Mouse (Mus musculus) T-cell, adult 2 months (primary cell): Measurements from ENCODE around the gene Pdia5.

Source experiments
- DNase-seq: peaks from one replicate; pipeline ENCODE4 v3.0.0; 2022; ENCODE audit warnings: low spot score

Pdia5 gene

DNA sequence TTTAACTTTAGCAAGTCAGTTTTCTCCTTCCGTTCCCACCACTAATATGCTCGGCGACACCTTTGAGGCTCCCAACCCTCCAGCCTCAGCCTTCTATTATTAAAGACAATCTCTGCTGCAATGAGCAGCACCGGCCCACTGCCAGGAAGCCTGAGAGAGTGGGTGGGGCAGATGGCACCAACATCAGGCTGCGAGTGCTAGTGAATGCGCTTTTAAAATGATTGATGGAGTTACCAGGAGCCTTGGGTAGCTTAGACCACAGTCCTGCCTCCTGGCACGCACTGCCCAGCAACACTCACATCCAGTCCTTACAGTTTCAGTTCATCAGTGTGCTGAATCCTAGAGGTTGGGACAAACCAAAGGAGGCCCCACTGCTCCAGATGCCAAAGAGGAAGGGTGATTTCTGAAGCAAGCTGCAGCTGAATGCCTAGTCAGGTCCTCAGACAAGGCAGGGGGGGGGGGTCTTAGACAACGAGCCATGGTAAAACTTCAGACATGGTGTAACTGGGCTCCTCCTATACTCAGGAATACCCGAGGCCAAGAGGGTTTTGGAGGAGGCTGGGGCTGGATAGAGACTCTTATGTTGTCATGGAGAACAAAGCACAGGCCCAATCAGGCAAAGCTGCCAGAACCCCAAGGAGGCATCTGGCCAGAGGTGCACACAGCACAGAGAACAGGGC lies 49.2 kb downstream of the Pdia5 start:
- no peak for DNase-seq

DNA sequence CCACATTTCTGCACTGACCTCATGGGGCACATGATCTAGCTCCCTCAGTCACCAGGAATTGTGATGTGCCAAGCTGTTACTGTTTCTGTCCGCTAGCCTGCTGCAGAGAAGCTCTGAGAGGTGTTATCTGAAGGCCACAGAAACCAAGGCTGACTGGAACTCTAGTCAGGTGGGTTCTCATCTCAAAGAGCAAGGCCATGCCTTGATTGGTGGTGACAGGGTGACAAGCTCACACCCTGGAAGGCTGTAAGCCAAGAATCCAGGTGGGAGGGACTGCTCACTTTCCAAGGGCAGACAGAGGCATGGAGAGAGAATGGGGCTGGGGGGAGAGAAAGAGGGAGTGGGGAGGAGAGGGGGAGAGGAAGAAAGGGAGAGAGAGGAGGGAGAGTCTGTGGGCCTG lies 51.6 kb downstream of the Pdia5 start:
- DNase-seq, result no peak

DNA sequence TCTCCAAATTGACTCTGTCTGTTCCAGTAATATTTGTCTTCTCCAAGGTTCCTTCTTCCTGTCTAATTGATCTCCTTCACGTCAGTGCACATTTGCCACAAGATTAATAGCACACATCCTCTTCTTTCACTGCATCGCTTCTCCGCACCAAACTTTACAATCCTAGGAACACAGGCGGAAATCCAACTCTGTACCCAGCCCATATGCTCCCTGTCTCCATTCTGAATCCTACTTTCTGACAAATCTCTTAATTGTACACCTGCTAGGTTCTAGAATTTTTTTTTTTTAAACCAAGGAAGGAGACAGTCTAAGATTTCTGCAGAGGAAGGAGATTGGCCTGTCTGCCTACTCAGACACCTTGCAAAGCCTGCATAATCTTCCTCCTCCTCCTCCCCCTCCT lies 59.1 kb downstream of the Pdia5 start:
- no peak for DNase-seq

DNA sequence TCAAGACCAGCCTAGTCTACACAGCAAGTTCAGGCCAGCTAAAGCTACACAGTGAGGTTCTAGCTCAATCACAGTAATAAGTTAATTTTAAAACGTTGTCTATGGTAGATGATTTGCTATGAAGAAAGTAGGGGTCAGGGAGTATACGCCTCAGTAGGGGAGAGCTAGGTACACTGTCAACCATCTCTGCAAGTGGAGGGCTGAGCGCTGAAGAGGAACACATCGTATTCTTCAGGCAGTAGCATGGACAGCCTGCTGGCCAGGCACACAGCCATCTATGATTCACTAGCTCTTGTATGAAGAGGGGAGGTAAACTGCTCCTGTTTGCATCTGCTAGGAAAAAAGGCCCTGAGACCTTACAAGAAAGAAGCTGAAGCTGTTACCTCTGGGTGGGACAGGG lies 65.7 kb downstream of the Pdia5 start:
- no peak for DNase-seq

DNA sequence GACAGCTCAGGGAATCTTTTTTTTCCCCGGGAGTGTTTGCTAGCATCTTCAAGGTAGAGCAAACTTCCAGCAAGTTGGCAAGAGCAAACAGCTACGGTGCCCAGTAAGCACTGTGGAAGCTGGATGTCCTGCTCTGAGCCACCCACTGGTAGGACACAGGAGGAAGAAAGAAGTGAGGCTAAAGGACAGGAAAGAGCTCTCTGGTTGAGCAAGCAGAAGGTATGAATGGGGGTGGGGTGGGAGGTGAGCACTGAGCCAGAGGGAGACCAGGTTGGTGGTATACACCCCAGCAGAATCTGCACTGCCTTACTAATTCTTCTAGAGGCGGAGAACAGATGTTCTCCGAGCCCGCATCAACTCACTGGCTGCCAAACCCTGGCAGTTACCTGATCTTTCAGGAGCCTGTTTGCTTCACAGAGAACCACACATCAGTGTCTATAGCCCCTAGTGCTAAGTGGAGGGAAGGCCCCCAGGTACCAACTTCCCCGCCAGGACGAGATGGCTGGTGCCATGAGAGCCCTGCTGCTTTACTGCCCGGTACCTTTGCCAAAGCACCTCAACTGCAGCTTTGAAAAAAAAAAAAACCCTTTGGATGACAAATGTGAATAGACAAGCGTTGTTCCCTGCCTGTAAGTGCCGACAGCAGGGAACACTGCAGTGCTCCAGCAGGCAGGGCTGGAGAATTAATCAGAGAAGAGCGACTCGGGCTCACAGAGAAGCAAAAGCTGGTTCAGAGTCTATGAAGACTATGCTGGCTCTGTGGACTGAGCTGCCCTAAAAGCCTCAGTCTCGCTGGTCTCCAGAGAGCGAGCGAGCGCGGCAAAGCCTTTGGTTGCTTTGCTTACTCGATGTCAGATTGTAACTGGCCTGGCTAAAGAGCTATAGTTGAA lies 67.2 kb downstream of the Pdia5 start:
- no peak for DNase-seq

DNA sequence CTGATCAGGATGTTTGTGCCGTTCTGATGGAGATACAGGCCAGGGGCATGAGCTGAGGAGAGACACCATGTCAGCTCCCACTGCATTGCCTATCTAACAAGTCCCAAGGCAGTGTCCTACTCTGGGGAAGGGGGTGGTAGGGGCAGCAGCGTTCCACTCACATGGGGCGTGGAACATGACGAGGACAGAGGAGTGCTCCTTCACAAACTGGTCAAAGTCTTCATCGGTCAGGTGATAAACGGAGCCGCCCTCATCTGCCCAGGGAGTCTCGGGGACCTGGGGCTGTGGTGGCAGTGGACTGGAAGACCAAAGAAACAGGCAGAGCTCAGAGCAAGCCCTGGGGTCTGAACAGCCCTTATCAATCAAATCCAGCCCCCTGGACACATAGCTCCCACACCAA lies 68.0 kb downstream of the Pdia5 start:
- DNase-seq, result no peak

DNA sequence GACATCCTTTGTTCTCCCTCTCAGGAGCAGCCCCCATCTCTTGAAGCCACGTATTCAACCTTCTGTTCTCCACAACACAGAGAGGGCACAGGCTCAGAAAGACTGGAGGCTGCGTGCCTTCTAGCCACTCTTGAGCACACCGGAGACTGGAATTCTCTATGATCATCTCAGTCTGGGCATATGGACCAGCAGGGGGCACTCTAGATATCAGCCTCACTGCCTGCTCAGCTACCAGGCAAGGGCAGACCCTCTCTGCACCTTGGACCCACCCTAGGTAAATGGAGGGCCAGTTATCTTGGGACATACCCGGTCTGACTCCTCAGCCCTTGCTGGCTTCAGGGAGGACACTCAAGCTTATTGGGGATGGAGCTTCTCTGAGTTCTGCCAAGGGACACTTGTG lies 68.5 kb downstream of the Pdia5 start:
- peak; percentile 1 for DNase-seq

DNA sequence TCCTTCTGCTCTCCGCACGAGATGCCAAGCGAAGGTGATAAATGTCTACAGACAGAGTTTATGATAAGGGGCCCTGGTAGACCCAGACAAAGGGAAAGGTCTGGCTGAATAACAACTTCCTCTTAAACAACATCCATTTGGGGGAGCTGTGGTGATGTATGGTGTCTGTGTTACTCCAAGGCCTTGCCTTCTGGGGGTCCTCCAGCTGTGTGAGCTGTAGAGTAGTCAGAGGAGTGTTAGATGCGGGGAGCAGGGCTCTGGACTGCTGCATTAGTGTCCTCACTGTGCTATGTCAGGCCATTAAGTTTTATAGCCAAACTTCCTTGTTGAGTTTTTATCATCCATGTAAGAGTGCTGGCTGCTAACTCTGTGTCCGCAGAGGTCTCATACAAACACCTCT lies 76.1 kb downstream of the Pdia5 start:
- no peak for DNase-seq

DNA sequence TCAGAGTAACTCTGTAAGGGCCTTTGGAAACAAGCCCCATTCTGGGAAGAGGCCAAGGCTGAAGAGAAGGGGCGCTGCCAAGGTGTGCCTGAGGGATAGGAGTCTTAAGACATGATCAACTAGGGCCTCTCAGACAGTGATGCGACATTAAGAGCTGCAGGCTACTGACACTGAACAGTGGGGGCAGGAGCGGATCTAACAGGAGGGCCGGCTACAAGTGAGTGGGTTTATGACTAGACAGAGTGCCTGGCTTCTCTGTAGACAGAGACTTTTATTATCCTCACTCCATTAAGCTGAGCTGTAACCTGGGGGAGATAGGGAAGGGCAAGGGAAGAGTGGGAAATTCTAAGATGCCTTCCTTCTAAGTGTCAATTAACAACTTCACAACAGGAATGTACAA lies 84.0 kb downstream of the Pdia5 start:
- no peak for DNase-seq

DNA sequence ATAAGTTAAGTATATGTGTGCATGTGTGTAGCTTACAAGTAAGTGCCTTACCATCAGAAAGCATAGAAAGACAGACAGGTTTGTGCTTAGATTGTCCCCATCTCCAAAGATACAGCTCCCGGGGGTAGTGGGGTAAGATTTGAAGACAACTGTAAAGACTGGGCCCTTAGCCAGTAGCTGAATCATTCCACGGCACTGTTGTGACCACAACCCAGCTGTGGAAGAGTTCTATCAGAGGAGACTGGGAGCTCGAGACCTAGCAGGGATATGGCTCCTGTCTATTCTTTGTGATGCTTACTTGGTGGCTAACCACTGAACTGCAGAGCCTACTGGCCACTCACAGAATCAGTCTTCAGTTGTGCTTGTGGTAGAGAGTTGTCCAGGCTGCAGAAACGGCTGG lies 84.5 kb downstream of the Pdia5 start:
- no peak for DNase-seq

DNA sequence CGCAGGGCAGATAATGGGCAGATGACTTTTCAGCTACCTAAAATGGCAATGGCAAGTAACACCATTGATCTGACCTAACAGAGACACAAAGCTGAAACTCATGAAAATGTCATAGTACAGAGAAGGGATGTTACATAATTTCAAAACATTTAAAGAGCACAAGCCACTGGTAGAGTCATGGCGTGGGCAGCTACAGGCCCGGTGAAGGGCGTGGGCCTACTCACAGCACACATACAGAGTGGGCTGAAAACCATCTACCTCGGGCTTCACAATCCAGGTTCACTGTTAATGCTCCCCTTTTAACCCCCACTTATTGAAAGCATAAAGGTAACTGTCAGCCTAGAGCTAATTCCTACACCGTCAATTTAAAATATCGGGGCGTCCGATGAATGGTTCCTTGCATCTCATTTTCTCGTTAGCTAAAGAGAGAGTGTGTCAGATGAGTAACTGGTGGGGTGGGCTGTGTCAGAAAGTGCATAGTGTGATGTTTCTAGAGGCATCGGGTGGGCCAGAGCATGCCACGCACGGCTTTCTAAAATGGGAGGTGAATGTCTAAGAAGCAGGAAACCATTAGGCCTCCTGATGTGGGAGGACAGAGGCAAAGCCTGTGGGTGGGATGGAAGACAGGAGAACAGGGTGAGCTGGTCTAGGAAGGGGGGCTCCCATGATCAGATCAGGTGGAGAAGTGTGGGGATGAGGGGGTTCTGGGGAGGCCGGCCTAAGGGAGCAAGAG lies 85.2 kb downstream of the Pdia5 start:
- DNase-seq, result no peak

DNA sequence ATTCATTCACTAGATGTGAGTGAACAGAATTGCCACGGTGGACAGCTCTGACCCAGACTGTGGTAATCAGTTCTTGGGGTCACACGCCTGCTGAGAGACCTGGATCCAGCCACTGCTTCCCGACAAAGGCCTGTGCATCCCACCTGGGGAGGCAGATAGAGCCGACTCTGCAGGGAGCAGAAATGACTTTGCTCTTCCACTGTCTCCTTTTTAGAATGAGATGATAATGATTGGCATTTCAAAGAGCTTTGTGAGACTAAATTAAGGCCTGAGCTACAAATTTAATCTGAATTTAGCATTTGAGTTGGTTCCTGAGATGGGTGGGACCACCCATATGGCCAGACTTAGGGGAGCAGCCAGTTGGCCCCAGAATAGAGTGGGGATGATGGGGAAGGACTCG lies 85.8 kb downstream of the Pdia5 start:
- DNase-seq, result no peak

DNA sequence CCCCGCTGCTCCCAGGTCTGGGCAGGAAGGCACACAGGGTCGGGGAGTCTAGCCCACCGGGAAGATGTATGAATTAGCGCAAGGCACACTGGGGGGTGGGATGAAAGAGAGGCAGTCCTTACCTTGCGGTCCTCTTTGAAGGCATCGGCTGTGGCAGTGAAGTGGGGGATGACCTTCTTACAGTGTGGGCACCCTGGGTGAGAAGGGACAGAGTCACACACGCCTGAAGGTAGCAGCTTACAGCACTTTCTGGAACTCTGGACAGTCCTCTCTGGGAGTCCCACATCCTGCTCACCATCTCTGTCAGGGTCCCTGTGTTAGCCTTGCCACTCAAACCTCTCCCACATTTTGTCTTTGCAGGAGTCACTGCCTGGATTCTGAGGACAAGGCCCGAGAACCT lies 86.8 kb downstream of the Pdia5 start:
- DNase-seq, result no peak

DNA sequence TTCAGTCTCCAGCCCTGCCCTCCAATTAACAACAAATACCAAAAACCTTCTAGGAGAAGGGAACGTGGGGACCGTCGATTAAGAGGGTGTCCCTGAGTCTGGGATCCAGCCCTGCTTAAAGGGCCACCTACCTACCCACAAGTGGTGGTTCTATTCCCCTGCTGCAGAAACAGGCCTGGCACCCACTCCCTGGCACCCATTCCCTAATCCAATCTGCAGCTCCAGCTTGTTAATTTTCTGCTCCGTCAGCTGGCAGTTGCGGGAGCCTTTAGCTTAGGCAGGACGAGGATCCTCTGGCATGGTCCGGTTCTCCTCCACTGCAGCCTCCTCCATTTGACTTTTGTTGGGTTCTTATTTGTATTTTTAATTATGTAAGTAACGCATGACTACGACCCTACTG lies 87.3 kb downstream of the Pdia5 start:
- no peak for DNase-seq

DNA sequence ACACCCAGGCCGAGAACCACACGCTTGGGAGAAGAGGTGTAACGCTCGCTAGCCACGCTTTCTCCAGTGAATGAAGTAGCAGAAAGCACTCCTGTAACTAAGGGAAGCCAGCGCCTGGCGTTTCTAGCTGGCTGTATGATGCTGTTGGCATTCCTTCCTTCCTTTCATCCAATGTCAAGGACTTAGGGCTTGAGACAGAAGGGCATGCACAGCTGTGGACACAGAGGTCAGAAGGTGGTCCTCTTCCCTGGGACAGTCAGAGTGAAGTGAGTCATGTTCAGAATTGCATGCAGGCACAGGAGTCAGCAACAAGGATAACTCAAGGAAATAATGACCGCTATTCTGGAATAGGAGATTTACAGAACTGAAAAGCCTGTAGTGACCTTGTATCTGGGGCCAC lies 97.9 kb downstream of the Pdia5 start:
- no peak for DNase-seq

DNA sequence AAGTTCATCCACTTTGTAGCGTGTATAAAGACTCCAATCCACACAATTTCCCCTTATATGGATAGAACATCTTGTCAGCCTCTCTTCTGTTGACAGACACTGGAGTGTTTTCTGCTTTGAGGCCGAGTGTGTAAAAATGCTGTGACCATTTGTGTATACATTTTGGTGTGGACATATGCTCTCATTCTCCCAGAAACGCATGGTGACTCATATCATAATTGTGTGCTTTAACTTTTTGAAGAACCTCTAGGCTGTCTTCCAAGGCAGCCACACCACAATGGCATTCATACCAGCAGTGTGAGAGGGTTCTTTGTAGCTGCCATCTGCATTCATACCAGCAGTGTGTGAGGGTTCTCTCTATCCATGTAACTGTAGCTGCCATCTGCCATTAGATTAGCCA lies 105.0 kb downstream of the Pdia5 start:
- no peak for DNase-seq

DNA sequence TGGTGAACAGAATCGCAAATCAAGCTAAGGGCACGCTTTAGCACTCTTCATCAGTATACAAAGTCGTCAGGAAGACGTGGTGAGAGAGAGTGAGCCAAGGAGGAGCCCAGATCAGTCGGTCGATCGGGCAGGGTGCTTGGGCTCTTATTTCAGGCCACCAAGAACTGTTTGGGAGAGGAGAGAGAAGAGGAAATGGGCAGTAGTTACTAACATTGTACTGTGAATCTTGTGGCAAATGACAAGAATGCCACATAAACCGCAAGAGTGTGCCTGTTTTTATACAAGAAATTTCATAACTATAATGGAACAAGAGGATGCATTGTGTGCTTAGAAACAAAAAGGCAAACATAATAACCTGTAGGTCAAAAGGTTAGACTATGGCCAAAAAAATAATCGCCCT lies 110.6 kb downstream of the Pdia5 start:
- DNase-seq, result no peak

DNA sequence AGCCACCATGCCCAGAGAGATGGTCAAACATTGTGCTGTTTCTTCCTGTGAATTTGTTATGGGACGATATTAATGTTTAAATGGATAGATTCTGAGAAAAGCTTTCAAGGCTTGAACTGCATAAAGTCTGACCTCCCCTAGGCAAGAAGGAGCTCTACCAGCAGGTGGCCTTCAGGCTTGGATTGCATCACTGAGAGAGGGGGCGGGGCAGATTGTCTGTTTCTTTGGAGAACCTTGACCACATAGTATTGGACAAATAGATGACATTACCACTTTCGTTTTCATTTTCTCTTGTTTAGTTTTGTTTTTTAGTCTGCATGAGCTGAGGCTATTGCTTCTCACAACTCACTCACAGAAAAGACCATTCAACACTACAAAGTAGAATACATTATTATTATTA lies 111.3 kb downstream of the Pdia5 start:
- no peak for DNase-seq

DNA sequence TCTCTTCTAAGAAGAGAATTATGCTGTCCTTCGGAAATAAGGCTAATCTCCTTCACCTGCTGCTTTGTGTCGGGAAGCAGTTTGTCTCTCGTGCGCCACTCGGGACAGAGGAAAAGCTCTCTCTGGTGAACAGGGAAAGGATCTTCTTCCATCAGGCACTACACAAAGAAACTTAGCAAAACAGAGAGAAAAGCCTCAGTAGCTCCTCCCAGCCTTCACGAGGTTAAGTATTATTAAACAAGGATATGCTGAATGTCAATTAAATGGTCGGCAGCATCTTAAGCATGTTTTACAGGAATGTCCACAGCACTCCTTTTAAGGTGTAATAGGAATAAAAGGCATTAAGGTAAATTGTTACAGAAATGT lies 126.6 kb downstream of the Pdia5 start:
- DNase-seq, result no peak

DNA sequence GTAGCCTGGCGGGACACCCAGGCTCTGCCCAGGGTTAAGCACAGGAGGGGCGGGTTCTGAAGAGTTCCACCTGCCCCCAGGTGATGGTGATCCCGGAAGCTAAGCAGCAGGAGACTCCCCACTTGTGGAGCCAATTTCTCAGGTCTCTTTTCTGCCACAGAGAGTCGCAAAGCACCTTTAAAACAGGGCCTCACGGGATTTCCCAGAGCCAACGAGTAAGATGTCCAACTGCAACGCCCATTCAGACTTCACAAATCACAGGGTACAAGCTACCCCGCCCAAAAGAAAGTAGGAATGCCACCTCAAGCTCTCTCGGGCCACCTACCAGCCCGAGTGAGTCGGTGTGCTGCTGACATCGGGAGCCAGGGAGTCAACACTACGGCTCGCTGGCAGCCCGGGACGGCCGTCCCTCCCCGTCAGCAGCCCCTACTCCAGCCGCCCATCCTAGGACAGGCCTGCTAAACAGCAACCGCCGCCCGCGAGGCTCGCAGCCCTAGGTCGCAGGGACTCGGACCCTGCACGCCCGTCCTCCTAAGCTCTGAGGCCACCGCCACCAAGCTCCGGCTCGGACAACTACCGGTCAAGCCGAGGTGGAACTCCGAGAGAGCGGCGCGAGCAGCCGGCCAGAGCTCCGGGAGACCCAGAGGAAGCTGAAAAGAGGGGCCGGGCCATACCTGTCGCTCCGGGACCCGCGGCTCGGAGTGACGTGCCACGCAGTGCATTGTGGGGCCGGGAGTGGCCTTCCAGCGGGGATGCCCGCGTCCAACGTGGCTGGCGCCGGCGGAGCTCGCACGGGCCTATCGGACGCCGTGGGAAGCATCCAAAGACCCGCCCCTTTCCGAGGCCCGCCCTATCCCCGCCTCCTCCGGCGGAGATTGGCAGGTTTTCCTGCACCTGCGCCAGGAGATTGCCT lies 127.3 kb downstream of the Pdia5 start, which contains the start of gene Sec22a:
Sec22a (minus strand) TSS at position 769 of the 913 bp plus-strand sequence.
- DNase-seq, result peak; percentile 91

DNA sequence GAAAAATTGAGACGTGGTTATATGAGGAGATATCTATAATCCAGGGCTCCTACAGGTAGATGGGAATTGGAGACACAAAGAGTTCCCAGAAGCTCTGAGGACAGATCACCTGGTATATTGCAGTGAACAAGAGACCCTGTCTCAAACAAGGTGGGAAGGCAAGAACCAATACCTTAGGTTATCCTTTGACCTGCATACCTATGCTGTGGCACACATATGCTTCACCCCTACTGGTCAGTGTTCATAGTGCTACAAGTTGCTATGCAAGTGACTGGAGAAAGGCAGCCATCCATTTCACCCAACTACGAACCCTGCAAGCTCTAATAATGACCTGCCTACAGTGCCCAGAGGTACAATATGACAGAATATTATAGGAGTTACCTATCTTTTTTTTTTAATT lies 128.5 kb downstream of the Pdia5 start:
- no peak for DNase-seq

DNA sequence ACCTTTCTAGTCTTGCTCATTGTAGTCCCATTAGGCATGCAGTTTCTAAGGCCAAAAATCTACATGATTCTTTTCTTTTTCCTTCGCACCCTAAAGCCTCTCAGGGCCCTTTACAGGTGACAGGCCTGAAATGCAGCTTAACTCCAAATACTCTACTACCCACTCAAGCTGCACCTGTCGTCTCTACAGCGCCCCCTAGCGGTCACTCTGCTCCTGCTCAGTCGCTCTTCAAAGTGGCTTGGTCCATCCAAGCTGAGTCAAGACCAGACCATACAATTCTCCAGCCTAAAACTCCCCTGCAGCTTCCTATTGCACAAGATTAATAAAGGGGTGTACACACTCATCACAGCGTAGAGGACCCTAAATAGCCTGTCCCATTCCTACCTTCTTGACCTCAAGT lies 130.1 kb downstream of the Pdia5 start:
- peak; percentile 60 for DNase-seq
